Mouse (Mus musculus) hindbrain, embryonic 16.5 days (tissue): ENCODE results near the gene Rbms2. TPM values are rescaled to one million over a fixed set of nuclear protein-coding genes. Genes with fewer than 3 reads are reported as not detected.

ENCODE experiments used
- ATAC-seq: fragments of 200-750 bp; cut with Nextera tagmentation; 2 replicates; pipeline ENCODE4 v1.8.0; 2017; ENCODE audit warnings: moderate TSS enrichment, moderate library complexity
- H3K27ac ChIP-seq: fragments of 300-500 bp; sonication (generic); 2 replicates; pipeline ENCODE4 v1.5.1; 2014; ENCODE audit warnings: low read depth, mild to moderate bottlenecking, control low read depth, low read length, moderate library complexity
- H3K27me3 ChIP-seq: fragments of 300-500 bp; sonication (generic); replicated peaks from 2 replicates; pipeline ENCODE4 v1.6.1; 2014; ENCODE audit warnings: low read length; ENCODE audit not compliant: control insufficient read depth, insufficient read depth
- H3K36me3 ChIP-seq: fragments of 300-500 bp; sonication (generic); 2 replicates; pipeline ENCODE4 v1.6.1; 2014; ENCODE audit warnings: mild to moderate bottlenecking, low read length, moderate library complexity, mixed read lengths; ENCODE audit not compliant: control insufficient read depth, insufficient read depth
- H3K4me1 ChIP-seq: fragments of 300-500 bp; sonication (generic); 2 replicates; pipeline ENCODE4 v1.6.1; 2014; ENCODE audit warnings: low read depth, low read length; ENCODE audit not compliant: control insufficient read depth, insufficient read depth
- H3K4me2 ChIP-seq: fragments of 300-500 bp; sonication (generic); 2 replicates; pipeline ENCODE4 v1.6.1; 2014; ENCODE audit warnings: mild to moderate bottlenecking, low read length, control low read depth, moderate library complexity
- H3K4me3 ChIP-seq: fragments of 300-500 bp; sonication (generic); 2 replicates; pipeline ENCODE4 v1.5.1; 2014; ENCODE audit warnings: mild to moderate bottlenecking, low read length, control low read depth, moderate library complexity
- H3K9ac ChIP-seq: fragments of 300-500 bp; sonication (generic); 2 replicates; pipeline ENCODE4 v1.6.1; 2014; ENCODE audit warnings: low read depth, mild to moderate bottlenecking, control low read depth, low read length, moderate library complexity
- H3K9me3 ChIP-seq: fragments of 300-500 bp; sonication (generic); 2 replicates; pipeline ENCODE4 v1.6.1; 2014; ENCODE audit warnings: mild to moderate bottlenecking, low read length, moderate library complexity; ENCODE audit not compliant: control insufficient read depth
- WGBS: fragments of 180-500 bp; shearing (Covaris S2); extraction: QIAGEN DNeasy Blood & Tissue Kit; methylation state at CpG from one replicate; pipeline ENCODE4 v1.1.7; 2014; 5-methylcytosine and 5-hydroxymethylcytosine counted together
- polyA plus RNA-seq: library from polyadenylated mRNA; unstranded; fragments of >200 nt; fragmentation: Nextera tagmentation; extraction: Ambion mirVana; gene quantifications from 2 replicates; pipeline ENCODE4 v1.2.1, GENCODE M21; 2015

Rbms2 gene
- polyA plus RNA-seq, 1 experiment from 2014 or later = 8.2 TPM

- H3K27me3 ChIP-seq = no peaks in the 10 kb centered on the region
- 0 out of 2 replicates have a peak, but pooled peaks cover 2% of the 10 kb centered on the region for H3K4me1 ChIP-seq
- H3K27ac ChIP-seq = no peak overlapping the region
- H3K9me3 ChIP-seq = no peaks in the 10 kb centered on the region
- 77% methylated on average over 14 of the region's 14 CpGs for WGBS
- ATAC-seq = no peak
- H3K4me2 ChIP-seq = no peak overlapping the region
- no peaks in the 10 kb centered on the region for H3K36me3 ChIP-seq
- no peak overlapping the region for H3K9ac ChIP-seq
- no peak overlapping the region for H3K4me3 ChIP-seq
Measured at GRCm38 (mm10) chr10:128150941-128151340, 29.2 kb downstream of the Rbms2 start.

DNA sequence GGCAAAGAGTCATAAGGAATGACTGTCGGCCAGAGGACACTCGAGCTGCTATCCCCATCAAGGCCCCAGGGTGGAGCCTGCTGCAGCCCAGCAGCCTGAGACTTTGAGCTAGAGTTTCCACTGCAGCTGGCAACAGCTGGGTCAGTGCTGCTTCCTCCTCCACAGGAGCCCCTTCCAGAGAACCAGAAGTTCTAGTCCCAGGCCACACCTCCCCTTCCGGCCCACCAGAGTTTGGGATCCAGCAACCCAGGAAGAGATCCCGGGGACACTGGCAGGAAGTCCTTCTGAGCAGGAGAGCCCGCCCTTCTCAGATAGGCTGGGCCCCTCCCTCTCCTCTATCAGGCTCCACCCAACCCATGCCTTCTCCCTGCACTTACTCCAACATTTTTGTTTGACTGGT lies 30.5 kb downstream of the Rbms2 start:
- Histone ChIP-seq H3K4me2 (no peak overlapping the region), H3K9me3 (no peaks in the 10 kb centered on the region), H3K9ac (no peak overlapping the region), H3K36me3 (no peaks in the 10 kb centered on the region), H3K27ac (no peak overlapping the region), H3K4me1 (0 out of 2 replicates have a peak, but pooled peaks cover 2% of the 10 kb centered on the region), H3K4me3 (no peak overlapping the region), H3K27me3 (no peaks in the 10 kb centered on the region)
- WGBS = 4% methylated on average over 5 of the region's 5 CpGs
- ATAC-seq = no peak; the same call in 1 of the 2 replicates

- 96% methylated on average over 5 of the region's 5 CpGs for WGBS
- Histone ChIP-seq H3K9me3 (no peaks in the 10 kb centered on the region), H3K4me2 (no peak overlapping the region), H3K4me1 (0 out of 2 replicates have a peak, but pooled peaks cover 2% of the 10 kb centered on the region), H3K27ac (no peak overlapping the region), H3K9ac (no peak overlapping the region), H3K36me3 (no peaks in the 10 kb centered on the region), H3K4me3 (no peak overlapping the region), H3K27me3 (no peaks in the 10 kb centered on the region)
- no peak for ATAC-seq
Measured at GRCm38 (mm10) chr10:128148789-128149365, 31.2 kb downstream of the Rbms2 start.

GRCm38 (mm10) chr10:128144961-128145360 lies 35.1 kb downstream of the Rbms2 start:
- H3K36me3 ChIP-seq = no peaks in the 10 kb centered on the region
- WGBS = 92% methylated on average over 2 of the region's 2 CpGs
- no peak overlapping the region for H3K4me2 ChIP-seq
- H3K4me1 ChIP-seq = 0 out of 2 replicates have a peak, but pooled peaks cover 2% of the 10 kb centered on the region
- no peak overlapping the region for H3K9ac ChIP-seq
- no peak overlapping the region for H3K4me3 ChIP-seq
- ATAC-seq = no peak
- H3K27ac ChIP-seq = no peak overlapping the region
- H3K9me3 ChIP-seq = no peaks in the 10 kb centered on the region
- no peaks in the 10 kb centered on the region for H3K27me3 ChIP-seq

DNA sequence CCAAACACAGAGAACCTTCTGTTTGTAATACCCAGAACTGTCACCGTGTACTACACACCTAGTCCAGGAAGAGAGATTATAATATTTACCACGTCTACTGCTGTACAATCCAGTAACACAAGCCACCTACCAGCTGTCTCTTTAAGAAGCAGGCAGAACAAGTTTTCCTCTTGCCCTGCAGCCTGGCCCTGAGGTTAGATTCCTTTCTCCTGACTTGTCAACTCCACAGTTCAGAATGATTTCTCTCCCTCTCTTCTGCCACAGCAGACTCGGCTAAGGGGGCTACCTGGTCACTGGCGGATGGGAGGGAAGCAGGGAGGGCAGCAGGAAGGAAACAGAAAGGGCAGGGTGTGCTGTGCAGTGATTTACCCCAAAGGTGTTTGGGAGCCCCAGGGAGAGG lies 36.4 kb downstream of the Rbms2 start:
- Histone ChIP-seq H3K4me2 (no peak overlapping the region), H3K4me1 (no peaks in the 10 kb centered on the region), H3K9ac (no peak overlapping the region), H3K27me3 (no peaks in the 10 kb centered on the region), H3K9me3 (no peaks in the 10 kb centered on the region), H3K36me3 (no peaks in the 10 kb centered on the region), H3K4me3 (no peak overlapping the region), H3K27ac (no peak overlapping the region)
- WGBS = 70% methylated on average over 4 of the region's 4 CpGs
- ATAC-seq = no peak

- Histone ChIP-seq H3K36me3 (no peaks in the 10 kb centered on the region), H3K27me3 (no peaks in the 10 kb centered on the region), H3K4me2 (no peak overlapping the region), H3K4me3 (no peak overlapping the region), H3K27ac (no peak overlapping the region), H3K4me1 (no peaks in the 10 kb centered on the region), H3K9me3 (no peaks in the 10 kb centered on the region), H3K9ac (no peak overlapping the region)
- WGBS = 73% methylated on average over 2 of the region's 2 CpGs
- no peak for ATAC-seq
Measured at GRCm38 (mm10) chr10:128142165-128142564, 37.9 kb downstream of the Rbms2 start.

GRCm38 (mm10) chr10:128140236-128140952 lies 39.7 kb downstream of the Rbms2 start:
- ATAC-seq = no peak
- H3K9me3 ChIP-seq = no peaks in the 10 kb centered on the region
- WGBS = 75% methylated on average over 12 of the region's 12 CpGs
- H3K27ac ChIP-seq = no peak overlapping the region
- no peak overlapping the region for H3K4me2 ChIP-seq
- H3K4me1 ChIP-seq = no peaks in the 10 kb centered on the region
- H3K27me3 ChIP-seq = no peaks in the 10 kb centered on the region
- no peak overlapping the region for H3K4me3 ChIP-seq
- H3K36me3 ChIP-seq = no peaks in the 10 kb centered on the region
- no peak overlapping the region for H3K9ac ChIP-seq

GRCm38 (mm10) chr10:128135374-128135773 lies 44.7 kb downstream of the Rbms2 start:
- H3K27ac ChIP-seq = no peak overlapping the region
- ATAC-seq = no peak
- no peaks in the 10 kb centered on the region for H3K27me3 ChIP-seq
- H3K9me3 ChIP-seq = no peaks in the 10 kb centered on the region
- no peaks in the 10 kb centered on the region for H3K36me3 ChIP-seq
- no peak overlapping the region for H3K4me3 ChIP-seq
- WGBS = 91% methylated on average over 6 of the region's 6 CpGs
- no peak overlapping the region for H3K4me2 ChIP-seq
- H3K4me1 ChIP-seq = peaks cover 3% of the 10 kb centered on the region
- H3K9ac ChIP-seq = no peak overlapping the region

DNA sequence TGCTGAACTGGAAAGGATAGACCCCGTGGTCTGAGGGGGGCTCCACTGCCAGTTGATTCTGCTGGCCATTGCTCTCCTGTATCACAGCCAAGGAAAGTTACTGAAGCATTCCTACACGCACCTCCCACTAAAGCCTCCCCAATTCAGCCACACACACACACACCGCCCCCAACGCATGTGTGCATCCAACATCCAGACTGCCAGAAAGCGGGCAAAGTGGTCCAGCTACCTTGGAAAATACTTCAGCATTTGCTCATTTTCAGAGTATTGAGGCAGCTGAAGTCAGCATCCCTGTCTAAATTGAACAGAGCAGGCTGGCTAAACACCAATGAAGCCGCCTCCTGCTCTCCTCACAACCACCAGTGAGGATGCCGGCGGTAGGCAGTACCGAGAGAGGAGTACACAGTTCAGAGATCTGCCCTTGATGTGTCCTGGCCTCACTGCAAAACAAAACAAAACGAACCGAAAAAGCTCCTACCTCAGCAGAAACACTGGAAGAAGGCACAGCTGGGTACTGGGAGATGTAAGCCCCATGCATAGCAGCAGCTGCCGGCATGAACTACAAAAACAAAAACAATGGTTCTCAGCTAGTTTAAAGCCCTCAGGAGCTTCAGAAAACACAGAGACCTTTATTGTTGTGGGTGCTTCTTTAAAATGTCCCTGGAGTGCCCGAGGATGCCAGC lies 46.3 kb downstream of the Rbms2 start:
- H3K36me3 ChIP-seq = 0 out of 2 replicates have a peak, but pooled peaks cover 3% of the 10 kb centered on the region
- peak overlapping the region; percentile 13; the same call in 1 of the 2 replicates for H3K4me2 ChIP-seq
- no peaks in the 10 kb centered on the region for H3K9me3 ChIP-seq
- WGBS = 31% methylated on average over 13 of the region's 13 CpGs
- no peak overlapping the region for H3K4me3 ChIP-seq
- H3K4me1 ChIP-seq = peaks cover 3% of the 10 kb centered on the region
- peak; percentile 60; the same call in 1 of the 2 replicates for ATAC-seq
- peak overlapping the region; percentile 2; the same call in 1 of the 2 replicates for H3K27ac ChIP-seq
- H3K9ac ChIP-seq = 0 out of 2 replicates have a peak overlapping the region, but pooled peaks have one; percentile 23
- H3K27me3 ChIP-seq = no peaks in the 10 kb centered on the region
